Mouse (Mus musculus): ENCODE results near the gene Capn6.

DNA sequence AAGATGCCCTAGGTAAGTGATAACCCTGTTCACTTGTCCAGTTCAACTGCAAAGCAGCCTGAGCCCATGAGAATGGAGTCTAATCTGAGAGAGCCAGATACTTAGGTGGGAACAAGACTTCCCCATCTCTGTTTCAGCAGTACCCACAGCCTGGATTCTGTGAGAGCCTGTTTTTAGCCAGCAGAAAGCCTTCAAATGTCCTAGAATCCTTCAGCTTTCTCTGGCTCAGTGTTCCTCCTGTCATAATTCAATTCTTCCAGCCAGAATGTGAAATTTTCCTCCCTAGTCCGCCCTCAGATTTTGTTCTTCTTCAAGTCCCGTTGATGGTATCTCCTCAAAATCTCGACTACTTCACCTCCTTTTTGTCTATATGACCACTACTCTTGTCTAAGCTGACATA is 22.8 kb upstream of the Capn6 start:
- TF ChIP-seq GATA1 (IDR thresholded peaks at IDR 0.05; ENCODE audit: low read length) = no peak
- no peak for TF ChIP-seq TAL1 (IDR thresholded peaks at IDR 0.05; ENCODE audit: low read length)
